Mouse (Mus musculus): Measurements from ENCODE around the gene Iqck.

Gene Iqck

DNA sequence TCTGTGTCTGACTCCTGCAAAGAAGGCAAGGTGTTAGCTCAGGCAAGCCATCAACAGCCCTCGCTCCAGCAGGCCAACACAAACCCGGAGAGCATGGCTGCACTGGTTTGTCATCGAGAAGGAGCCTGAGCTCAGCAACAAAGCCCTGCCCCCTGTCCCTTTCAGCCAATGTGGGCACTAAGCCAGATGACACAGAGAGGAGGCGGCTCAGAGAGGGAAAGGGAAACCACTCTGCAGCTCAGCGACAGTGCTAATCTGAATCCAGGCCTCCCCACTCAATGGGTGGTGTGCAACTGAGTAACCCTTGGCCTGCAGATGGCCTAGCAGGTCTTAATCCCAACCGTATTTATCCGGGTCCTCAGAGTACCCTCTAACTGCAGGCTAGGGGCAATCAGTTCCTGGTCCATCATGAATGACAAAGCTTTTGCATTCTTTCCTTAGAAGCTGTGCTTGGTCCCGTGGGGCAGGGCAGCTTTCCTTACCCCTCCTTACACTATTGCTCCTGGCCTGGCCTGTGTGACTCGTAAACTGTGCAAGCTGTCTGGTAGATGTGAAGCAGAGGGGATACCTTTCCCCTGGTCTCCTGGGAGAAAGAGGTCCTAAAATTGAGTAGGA is 4.8 kb upstream of the Iqck start:
- no peak for DNase-seq (ENCODE audit: extremely low spot score)

DNA sequence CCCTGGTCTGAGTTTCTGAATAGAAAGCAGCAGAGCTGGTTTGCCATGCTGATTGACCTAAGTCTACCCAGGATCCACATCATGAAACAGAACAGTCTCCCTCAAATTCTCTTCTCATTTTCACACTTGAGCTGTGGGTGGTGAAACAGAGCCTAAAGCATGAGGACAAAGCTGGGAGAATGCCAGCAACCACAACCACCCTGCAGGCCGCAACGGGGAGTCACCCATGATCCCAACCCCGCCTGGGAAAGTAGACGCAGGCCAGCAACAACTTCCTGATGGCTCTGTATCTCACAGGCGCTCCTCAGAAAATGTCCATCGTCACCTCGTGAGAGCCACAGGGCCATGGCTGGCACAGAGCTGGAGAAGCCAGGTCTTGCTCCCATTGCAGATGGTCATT is 4.0 kb upstream of the Iqck start:
- DNase-seq (ENCODE audit: extremely low spot score), result no peak

DNA sequence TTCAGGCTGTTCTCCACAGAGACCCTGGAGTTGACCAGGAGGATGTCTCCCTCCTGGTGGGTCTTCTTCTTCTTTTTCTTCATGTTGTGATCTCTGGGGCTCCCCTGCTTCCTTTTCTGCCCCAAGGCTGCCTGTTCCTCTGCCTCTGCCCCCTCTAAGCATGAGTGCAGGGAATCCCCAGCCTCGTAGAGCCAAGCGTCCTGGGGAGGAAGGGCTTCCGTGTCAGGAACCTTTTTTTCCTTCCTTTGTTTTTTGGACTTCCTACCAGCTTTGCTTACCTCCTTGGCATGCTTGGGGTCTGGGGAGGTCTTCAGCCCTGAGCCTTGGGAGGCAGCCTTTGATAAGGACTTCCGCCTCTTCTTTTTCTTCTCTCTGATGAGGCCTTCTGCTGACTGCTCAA is 2.9 kb upstream of the Iqck start:
- DNase-seq (ENCODE audit: extremely low spot score), result no peak

DNA sequence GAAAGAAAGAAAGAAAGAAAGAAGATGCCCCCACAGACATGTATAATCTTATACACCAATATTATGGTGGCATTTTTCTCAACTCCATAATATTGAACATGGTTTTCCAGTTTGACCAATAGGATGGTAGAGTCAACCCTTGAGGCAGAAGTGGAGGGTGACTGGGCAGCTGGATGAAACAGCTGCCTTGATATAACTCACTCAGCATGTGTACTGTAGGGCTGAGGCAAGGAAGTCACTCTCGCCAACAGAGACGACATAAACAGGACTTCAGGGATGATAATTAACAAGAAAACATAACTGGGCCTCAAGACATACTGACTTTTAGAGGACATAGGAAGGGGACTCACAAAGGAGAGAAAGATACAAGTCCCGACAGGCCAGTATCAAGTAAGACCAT is 946 bp upstream of the Iqck start:
- no peak for DNase-seq (ENCODE audit: extremely low spot score)

DNA sequence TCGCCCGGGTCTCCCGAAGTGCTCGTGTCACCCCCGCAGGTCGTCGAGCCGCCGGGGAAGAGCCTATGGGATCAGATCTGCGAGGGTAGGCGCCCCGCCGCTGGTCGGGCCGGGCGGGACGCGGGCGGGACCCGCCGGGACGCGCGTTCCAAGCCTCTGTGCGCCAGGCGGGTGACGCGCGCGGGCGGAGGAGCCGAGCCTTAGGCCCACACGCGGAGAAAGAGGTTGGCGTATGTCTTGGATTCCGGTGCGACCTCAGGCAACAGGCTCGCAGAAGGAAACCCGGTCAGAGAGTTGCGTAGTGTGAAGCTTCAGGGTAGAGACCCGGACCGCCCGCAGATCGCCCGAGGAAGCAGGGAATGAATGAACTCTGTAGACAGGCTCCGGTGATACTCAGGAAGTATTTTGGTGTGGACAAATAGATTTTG is 339 bp downstream of the Iqck start, which contains the start of gene Knop1:
TSS of gene Knop1 (minus strand) at position 378 of the 428 bp plus-strand sequence.
- DNase-seq (ENCODE audit: extremely low spot score), result no peak

DNA sequence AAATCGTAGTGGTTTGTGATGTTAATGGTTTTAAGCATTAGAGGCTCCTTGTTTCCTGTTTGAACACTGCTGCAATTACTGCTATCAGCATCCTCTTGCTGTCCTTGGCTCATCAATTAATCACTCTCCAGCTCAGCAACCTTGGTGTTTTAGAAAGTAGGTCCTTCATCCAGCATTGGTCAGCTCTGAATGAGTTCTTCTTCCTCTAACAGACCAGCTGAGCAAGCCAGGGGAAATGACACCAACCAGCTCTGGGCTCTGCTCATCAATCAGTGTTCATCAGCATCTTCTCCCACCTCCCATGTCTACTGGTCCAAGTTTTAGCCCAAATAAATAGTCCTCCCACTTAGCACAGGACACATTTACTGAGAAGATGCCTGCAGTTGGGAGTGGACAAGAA is 3.1 kb downstream of the Iqck start:
- DNase-seq (ENCODE audit: extremely low spot score), result no peak

DNA sequence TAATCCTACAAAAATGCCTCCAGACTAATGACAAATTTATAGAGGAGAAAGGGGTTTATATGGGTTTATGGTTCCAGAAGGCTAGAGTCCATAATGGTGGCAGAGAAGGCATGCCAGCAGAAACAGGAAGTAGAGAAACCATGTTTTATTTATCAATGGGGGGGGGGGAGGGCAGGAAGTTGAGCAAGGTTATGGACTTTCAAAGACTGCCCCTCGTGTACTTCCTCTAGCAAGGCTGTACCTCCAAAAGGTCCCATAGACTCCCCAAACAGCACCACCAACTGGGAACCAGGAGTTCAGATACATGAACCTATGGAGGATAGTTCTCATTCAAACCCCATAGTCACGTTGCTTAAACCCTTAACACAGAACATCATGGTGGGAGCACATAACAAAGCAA is 9.8 kb downstream of the Iqck start:
- no peak for DNase-seq (ENCODE audit: extremely low spot score)

DNA sequence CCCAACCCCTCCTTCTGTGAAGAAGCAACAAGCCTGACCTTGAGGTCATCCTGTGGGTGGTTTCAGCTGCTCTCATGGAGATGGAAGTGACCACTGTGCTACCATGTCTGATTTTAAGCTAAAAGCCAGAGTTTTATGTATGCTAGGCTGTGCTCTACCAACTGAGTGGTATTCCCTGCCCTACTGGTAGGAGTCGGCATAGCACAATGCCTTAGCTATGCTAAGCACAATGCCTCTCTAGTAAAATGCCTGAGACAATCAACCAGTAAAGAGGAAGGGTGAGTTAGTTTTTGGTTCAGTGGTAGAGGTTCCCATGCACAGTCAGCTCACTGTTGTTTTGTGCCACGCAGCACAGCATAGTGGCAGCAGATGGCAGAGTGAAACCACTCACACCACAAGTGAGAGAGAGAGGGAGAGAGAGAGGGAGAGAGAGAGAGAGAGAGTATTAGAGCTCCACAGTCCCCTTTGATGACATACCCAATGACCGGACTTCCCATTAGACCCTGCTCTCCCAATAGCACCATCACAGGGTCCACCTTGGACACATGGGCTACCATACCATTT is 24.0 kb downstream of the Iqck start:
- no peak for DNase-seq (ENCODE audit: extremely low spot score)

DNA sequence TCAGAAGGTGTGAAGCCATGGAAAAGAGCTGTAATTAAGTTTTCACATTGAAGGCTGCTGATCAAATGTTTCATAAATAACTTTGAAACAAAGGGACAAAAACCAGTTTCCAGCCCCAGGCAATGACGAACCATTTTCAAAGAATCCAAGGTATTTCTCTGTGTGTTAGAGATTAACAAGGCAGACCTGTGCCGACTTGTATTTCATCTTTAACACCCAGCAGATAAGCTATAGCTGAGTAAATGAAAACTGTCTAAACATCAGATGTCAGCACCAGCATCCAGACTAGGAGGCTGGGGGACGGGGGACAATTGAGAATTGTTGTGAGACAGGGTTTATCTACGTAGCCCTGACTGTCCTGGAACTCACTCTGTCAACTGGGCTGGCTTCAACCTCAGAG is 28.4 kb downstream of the Iqck start:
- DNase-seq (ENCODE audit: extremely low spot score), result no peak

DNA sequence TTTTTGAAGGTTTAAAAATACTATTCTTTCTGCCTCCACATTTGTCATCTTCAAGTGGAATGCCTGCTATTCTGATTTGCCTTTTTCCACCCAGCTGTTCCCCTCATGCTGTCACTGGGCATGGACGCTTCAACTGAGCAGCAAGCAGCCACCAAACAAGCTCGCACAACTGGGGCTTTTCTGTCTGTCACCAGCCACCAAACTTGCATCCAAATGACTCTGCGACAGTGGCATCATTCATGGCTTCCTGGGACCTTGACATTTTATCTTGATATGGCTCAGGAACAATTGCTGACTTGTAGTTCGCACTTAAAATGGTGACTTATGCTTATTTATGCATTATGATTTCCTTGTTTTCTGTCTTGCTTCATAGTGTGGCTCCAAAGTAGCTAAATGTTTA is 29.4 kb downstream of the Iqck start:
- no peak for DNase-seq (ENCODE audit: extremely low spot score)

DNA sequence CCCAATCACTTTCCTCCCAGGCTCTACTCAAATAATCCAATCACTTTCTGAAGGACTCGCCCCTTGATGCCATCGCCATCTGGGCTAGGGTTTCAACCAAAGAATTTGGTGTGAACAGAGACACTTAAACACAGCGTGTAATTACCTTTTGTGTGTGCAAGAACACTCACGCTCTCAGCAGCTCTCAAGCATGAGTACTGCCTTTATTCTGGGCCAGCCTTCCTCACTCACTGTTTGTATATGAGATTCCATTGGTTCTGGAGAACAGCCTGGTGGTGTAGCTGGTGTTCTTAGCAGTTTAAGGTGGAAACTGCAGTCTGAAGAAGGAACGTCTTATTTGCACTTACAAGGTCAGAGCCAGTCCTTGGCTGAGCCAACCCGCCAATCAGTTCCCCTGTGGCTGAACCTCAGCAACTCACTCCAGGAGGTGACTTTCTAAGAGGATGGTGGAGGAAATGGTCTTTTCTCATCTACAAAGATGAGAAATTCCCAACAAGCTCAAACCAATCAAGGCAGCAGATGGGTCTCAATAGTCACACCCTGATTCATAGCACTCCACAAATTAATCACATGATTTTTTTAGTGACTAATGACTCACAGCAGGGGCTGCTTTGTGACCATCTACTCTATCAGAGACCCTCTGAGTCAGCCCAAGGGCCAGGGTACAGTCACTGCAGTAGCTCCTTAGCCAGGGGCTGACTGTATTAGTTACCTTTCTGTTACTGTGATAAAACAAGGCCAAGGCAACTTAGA is 31.9 kb downstream of the Iqck start:
- DNase-seq (ENCODE audit: extremely low spot score), result peak; percentile 35

DNA sequence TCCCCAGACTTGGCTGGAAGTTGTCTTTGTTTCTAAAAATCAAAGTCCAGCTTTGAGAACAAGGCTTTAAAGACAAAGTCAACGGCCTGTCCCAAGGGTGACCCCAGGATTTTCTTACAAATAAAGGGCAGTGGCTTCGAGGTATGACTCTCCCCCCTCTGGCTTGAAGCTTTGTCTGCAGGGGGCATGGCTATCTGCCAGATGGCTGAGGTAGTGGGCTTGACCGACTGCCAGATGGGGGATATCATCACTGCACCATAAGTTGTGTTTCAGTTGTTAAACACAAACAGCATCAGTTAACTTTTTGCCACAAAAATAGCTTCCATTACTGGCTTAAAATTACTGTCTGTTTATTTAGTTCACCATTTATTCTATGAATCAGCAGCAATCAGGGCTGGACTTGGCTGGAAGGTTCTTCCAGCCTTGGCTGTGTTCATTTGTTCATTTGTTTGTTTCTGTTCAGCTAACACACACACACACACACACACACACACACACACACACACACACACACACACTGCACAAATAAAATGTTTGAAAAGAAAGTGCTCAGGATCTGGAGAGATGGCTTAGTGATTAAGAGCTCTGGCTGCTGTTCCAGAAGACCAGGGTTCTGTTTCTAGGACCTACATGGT is 33.6 kb downstream of the Iqck start:
- no peak for DNase-seq (ENCODE audit: extremely low spot score)

DNA sequence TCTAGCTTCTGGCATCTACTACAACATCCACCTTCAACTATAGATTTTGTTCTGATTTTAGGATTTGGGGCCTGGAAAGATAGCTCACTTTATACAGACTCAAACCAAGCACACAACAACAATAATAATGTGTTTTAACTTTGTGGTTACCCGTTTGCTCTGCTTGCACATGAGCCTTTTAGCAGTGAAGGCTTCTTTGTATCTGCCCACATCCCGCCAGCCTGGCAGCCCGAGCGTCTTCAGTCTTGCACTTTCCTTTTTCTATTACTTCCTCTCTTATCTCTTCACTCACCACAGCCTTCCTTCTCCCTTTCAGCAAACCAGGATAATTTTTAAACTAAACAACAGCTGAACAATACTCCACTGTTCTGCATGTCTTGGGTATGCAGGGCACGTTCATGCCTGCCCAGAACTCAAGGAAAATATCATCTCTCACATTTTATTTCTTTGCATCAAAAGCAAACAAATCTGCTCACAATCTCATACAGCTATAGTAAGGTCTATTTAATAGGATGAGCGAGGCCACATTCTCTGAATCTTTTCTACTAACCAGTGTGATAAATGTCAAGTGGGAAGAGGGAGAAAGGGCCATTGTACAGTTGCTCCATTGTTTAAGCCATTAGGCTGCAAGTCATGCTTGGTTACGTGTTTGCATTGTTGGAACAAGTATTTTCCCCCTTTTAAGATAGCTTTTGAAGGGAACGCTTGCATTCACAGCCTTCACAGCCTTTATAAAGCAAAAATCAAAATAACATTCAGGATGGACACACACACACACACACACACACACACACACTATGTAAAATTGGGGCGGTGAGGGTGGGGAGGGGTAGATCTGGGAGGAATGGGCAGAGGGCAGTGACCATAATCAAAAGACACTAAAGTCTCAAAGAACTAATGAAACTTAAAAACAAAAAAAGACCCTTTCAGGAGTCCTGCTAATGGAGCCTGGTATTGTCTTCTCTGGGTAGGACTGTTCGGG is 40.2 kb downstream of the Iqck start:
- DNase-seq (ENCODE audit: extremely low spot score), result no peak

DNA sequence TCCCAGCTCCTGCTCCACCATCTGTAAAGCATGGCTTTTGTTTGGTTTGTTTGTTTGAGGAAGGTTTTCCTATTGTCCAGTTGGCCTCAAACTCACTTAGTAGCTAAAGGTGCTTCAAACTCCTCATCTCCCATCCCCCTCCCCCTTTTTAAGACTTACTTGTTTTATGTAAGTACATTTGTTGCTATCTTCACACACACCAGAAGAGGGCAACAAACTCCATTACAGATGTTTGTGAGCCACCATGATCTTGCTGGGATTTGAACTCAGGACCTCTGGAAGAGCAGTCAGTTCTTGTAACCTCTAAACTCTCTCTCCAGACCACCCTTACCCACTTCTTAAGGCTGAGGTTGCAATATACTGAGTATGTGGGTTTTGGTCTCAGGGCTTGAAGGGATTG is 42.5 kb downstream of the Iqck start:
- DNase-seq (ENCODE audit: extremely low spot score), result no peak

DNA sequence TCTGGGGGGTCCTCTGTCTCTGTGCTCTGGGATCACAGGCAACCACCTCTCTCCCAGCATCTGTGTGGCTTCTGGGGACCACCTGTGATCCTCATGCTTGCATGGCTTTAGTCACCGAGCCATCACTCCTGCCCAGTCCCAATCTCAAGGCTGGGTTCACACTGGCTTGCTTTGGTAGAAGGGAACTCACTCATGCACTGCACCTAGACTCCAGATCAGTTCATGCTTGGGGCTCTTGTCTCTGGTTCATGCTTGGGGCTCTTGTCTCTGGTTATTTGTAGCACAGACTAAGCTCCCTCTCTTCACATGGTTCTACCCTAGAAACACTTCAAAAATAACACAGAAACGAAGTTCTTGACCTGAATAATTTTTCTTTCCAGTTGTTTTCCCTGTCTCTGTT is 44.5 kb downstream of the Iqck start:
- DNase-seq (ENCODE audit: extremely low spot score), result no peak

DNA sequence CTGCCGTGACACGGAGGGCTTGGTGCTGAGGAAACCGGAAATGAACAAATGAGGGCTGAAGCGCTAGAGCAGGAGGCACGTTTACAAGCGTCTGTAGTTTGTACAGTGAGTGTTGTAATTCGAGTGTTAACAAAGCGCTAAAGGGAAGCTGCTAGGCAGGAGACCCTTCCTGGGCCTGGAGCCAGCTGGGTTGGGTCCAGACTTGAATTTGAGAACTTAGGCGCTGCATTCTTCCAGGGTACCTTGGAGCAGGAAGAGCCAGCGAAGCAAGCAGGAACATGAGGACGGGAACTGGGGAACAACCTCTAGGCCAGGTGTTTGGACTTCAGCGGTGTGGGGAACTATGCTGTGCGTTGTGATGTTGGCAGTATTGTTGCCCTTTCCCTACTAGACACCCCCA is 47.4 kb downstream of the Iqck start:
- DNase-seq (ENCODE audit: extremely low spot score), result no peak

DNA sequence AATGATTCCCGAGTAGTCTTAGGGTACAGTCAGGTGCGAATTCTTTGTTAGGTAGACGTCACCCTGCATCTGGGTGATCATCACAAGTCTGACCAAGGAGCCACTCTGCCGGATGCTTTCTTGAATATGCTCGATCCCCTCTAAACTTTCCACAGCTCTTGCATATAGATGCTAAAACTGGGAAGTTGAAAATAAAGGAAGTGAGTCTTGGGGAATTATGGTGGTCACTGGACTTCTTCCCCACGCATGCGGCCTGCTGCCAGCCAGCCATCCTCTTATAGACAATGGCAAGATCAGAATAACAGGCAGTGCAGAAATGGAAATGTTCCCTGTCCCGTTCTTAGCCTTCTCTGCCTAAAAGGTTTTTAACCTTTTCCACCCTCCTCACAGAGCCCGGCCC is 48.3 kb downstream of the Iqck start:
- DNase-seq (ENCODE audit: extremely low spot score), result no peak

DNA sequence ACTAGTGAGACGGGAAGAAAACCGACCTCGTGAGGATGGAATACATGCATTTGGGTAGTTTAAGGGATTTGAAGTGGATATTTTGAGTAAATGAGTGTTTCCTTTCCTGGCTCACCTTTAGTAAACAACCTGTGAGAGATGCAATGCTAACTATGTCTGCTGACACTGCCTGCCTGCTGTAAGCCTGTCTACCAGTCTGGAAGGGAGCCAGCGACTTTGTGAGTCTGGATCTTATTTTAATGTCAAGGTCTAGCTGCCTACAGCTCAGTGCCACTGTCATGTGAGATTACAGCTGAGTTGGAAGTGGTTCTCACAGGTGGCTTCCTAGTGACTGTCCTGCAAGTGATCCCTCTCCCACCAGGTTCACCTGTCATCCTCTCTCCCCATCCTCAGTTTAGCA is 49.0 kb downstream of the Iqck start:
- no peak for DNase-seq (ENCODE audit: extremely low spot score)

DNA sequence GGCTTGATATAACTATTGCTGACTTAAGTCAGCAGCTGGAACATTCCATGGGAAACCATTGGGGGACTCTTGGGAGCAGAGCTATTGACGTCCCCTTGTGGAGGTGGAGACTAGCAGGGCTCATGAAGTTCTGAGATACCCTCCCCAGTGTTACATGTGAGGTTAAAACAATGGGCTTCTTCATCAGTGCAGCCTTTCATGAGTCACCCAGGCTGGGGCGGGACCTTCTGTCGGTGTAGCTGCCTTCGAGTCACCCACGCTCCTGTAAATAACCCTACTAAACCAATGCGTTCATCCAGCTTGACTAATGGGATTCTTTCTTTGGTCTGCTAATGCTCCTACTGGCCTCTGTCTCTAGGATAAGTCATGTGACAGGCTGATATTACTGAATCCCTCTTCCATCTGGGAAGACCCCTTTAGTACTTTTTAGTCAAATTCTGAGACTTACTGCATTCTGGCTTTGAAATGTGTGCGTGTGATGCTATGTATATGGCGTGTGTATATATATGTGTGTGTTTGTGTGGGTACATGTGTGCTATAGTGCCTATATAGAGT is 53.5 kb downstream of the Iqck start:
- no peak for DNase-seq (ENCODE audit: extremely low spot score)

DNA sequence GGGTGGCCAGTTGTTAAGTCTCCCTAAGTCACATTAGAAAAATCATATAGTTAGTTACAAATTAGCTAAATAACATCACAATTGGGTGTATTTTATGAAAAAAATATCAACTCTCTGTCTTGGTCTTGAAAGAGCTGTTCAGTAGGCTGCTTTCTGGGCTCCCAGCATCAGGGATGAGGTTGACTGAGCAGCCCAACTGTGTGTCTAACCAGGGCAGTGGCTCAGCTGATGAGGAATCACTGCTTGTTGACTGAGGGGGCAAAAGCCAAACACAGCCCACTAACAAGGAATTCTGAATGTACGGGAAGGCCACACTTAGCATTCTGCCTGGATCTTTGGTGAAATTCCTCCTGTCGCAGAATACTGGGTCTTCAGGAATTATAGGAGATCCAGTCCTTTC is 54.9 kb downstream of the Iqck start:
- no peak for DNase-seq (ENCODE audit: extremely low spot score)

DNA sequence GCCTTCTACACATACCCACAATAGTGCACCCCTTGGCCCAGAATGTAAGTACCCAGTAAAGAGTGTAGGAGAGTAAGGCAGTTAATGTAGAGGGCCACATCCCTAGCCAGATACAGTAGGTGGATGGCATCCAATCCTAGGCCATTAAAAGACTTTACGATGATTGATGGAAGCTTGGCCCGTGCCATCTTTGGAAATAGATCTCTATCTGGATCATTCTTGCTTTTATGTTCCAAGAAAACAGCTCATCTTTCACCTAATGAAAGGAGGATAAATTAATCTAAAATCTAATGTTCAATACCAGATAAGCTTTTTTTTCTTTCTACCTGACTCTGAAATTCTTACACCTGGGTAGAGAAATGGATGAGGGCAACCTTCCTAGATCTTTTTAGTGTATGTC is 55.6 kb downstream of the Iqck start:
- no peak for DNase-seq (ENCODE audit: extremely low spot score)
